Mouse (Mus musculus): ENCODE measurements around the gene Ube2r2.

GRCm38 (mm10) chr4:41129406-41129805 lies 6.1 kb upstream of the Ube2r2 start:
- TF ChIP-seq CTCF (IDR thresholded peaks at IDR 0.05; ENCODE audit: control insufficient read depth, insufficient read depth, insufficient replicate concordance, low read depth, low read length) (peak; percentile 38; the same call in 1 of the 2 replicates), POLR2A (IDR thresholded peaks at IDR 0.05; ENCODE audit: control insufficient read depth, low read depth, low read length) (no peak)

All from testis, adult 2 months (tissue).